Mouse (Mus musculus) gastrocnemius, postnatal 36 days (tissue): Measurements from ENCODE around the gene Gm4491. TPM values are rescaled to one million over a fixed set of nuclear protein-coding genes. Genes with fewer than 3 reads are reported as not detected.
"Not testable (repeated sequence)": the region's sequence is repeated elsewhere in the genome, so short reads cannot be mapped to it uniquely, and the experiment has no call there.

ENCODE experiments used
- DNase-seq, 2 experiments: peaks; one replicate each; pipeline ENCODE4 v3.0.0; 2022
- intact Hi-C: fragments of 180-260 bp; cut with DNase I; formaldehyde crosslinking; loops from one replicate; pipeline ENCODE4 v1.15.1; 2025
- total RNA-seq, 2 experiments: library from RNA; stranded (reverse); gene quantifications; 2 replicates each; pipeline ENCODE4 v1.2.3; 2021

Gene Gm4491
- total RNA-seq, 2 experiments from 2014 or later: not detected

GRCm38 (mm10) chr14:57089107-57089506 lies 26.6 kb downstream of the Gm4491 start:
- no peak for DNase-seq
- intact Hi-C loops: no loop called here

- intact Hi-C loops: no loop called here
Measured at GRCm38 (mm10) chr14:57084180-57084668, 31.5 kb downstream of the Gm4491 start.

GRCm38 (mm10) chr14:57082863-57083262 lies 32.8 kb downstream of the Gm4491 start:
- intact Hi-C loops: no loop called here
- no peak for DNase-seq

More at GRCm38 (mm10) chr14:57084180-57084668, 31.5 kb downstream of the Gm4491 start:
- DNase-seq: no peak

GRCm38 (mm10) chr14:57075537-57075936 lies 40.1 kb downstream of the Gm4491 start:
- intact Hi-C loops: no loop called here
- DNase-seq: no peak

- intact Hi-C loops: not testable (repeated sequence)
- DNase-seq: peak in 1 of 2 experiments; percentile 30
Measured at GRCm38 (mm10) chr14:57069906-57070305, 45.8 kb downstream of the Gm4491 start.

GRCm38 (mm10) chr14:57066053-57066452 lies 49.6 kb downstream of the Gm4491 start:
- DNase-seq: no peak
- intact Hi-C loops: no loop called here

Other genes starting within 250 kb of the Gm4491 start
- 10 to 100 TPM; 30.5 to 34.2 TPM for gene Zmym2, start 229.2 kb downstream of the Gm4491 start, total RNA-seq
- under 1 TPM in 1 of 2 experiments, not detected in 1; 0.12 TPM for gene Gja3, start 57.8 kb downstream of the Gm4491 start, total RNA-seq
- gene Gjb2, start 11.2 kb downstream of the Gm4491 start, total RNA-seq: under 1 TPM; 0.31 to 0.35 TPM
- not detected for gene Gjb6, start 17.7 kb upstream of the Gm4491 start, total RNA-seq